Mouse (Mus musculus) brain, adult 2 months (tissue): ENCODE results near the gene Snx29.
"Not testable (repeated sequence)": the region's sequence is repeated elsewhere in the genome, so short reads cannot be mapped to it uniquely, and the experiment has no call there.

Source experiments
- DNase-seq: peaks from one replicate; pipeline ENCODE4 v3.0.0; 2011; ENCODE audit warnings: low read depth, low spot score

Gene Snx29

GRCm38 (mm10) chr16:11359919-11360318 lies 37.2 kb downstream of the Snx29 start:
- DNase-seq: no peak

- not testable (repeated sequence) for DNase-seq
These were observed 37.9 kb downstream of the Snx29 start for GRCm38 (mm10) chr16:11360576-11360975.

GRCm38 (mm10) chr16:11365626-11366025 lies 42.9 kb downstream of the Snx29 start:
- DNase-seq: no peak

GRCm38 (mm10) chr16:11366851-11367250 lies 44.1 kb downstream of the Snx29 start:
- DNase-seq: no peak

GRCm38 (mm10) chr16:11368412-11368811 lies 45.7 kb downstream of the Snx29 start:
- no peak for DNase-seq

- DNase-seq: no peak
These were observed 46.5 kb downstream of the Snx29 start for GRCm38 (mm10) chr16:11369162-11369561.

- peak; percentile 20 for DNase-seq
These were observed 46.9 kb downstream of the Snx29 start for GRCm38 (mm10) chr16:11369642-11370041.

- DNase-seq: peak; percentile 55
These were observed 47.4 kb downstream of the Snx29 start for GRCm38 (mm10) chr16:11370132-11370544.

GRCm38 (mm10) chr16:11379264-11379663 lies 56.6 kb downstream of the Snx29 start:
- DNase-seq: no peak

- DNase-seq: peak; percentile 34
These were observed 57.3 kb downstream of the Snx29 start for GRCm38 (mm10) chr16:11380038-11380437.

- no peak for DNase-seq
These were observed 58.2 kb downstream of the Snx29 start for GRCm38 (mm10) chr16:11380871-11381270.

- DNase-seq: peak; percentile 53
These were observed 61.7 kb downstream of the Snx29 start for GRCm38 (mm10) chr16:11384361-11384760.

- no peak for DNase-seq
These were observed 62.4 kb downstream of the Snx29 start for GRCm38 (mm10) chr16:11385150-11385549.

- DNase-seq: no peak
These were observed 63.1 kb downstream of the Snx29 start for GRCm38 (mm10) chr16:11385798-11386197.

GRCm38 (mm10) chr16:11386221-11386620 lies 63.5 kb downstream of the Snx29 start:
- no peak for DNase-seq

- no peak for DNase-seq
These were observed 65.4 kb downstream of the Snx29 start for GRCm38 (mm10) chr16:11388085-11388484.

- peak; percentile 29 for DNase-seq
These were observed 66.6 kb downstream of the Snx29 start for GRCm38 (mm10) chr16:11389324-11389723.

GRCm38 (mm10) chr16:11396570-11396969 lies 73.9 kb downstream of the Snx29 start:
- DNase-seq: no peak

GRCm38 (mm10) chr16:11399386-11399785 lies 76.7 kb downstream of the Snx29 start:
- no peak for DNase-seq

- DNase-seq: no peak
These were observed 77.3 kb downstream of the Snx29 start for GRCm38 (mm10) chr16:11399845-11400565.

GRCm38 (mm10) chr16:11400936-11401335 lies 78.2 kb downstream of the Snx29 start:
- DNase-seq: no peak

GRCm38 (mm10) chr16:11405193-11405592 lies 82.5 kb downstream of the Snx29 start:
- no peak for DNase-seq

- no peak for DNase-seq
These were observed 83.5 kb downstream of the Snx29 start for GRCm38 (mm10) chr16:11406201-11406600.

- no peak for DNase-seq
These were observed 83.9 kb downstream of the Snx29 start for GRCm38 (mm10) chr16:11406622-11407021.
